Mouse (Mus musculus) lung, embryonic 14.5 days (tissue): ENCODE results near the gene Rhoa. TPM values are rescaled to one million over a fixed set of nuclear protein-coding genes. Genes with fewer than 3 reads are reported as not detected.
"Not testable (repeated sequence)": the region's sequence is repeated elsewhere in the genome, so short reads cannot be mapped to it uniquely, and the experiment has no call there.

Experiments used
- ATAC-seq: fragments of 200-750 bp; cut with Nextera tagmentation; 2 replicates; pipeline ENCODE4 v1.8.0; 2017; ENCODE audit warnings: mild to moderate bottlenecking, moderate TSS enrichment, moderate library complexity; ENCODE audit not compliant: insufficient read depth
- DNase-seq: peaks from one replicate; pipeline ENCODE4 v3.0.0-alpha.2; 2015
- H3K27ac ChIP-seq: fragments of 300-500 bp; sonication (generic); 2 replicates; pipeline ENCODE4 v1.5.1; 2014; ENCODE audit warnings: low read depth, mild to moderate bottlenecking, moderate library complexity
- H3K27me3 ChIP-seq: fragments of 300-500 bp; sonication (generic); 2 replicates; pipeline ENCODE4 v1.6.1; 2014; ENCODE audit warnings: low read length, control low read depth; ENCODE audit not compliant: insufficient read depth
- H3K36me3 ChIP-seq: fragments of 300-500 bp; sonication (generic); 2 replicates; pipeline ENCODE4 v1.6.1; 2014; ENCODE audit warnings: control low read depth; ENCODE audit not compliant: insufficient read depth
- H3K4me1 ChIP-seq: fragments of 300-500 bp; sonication (generic); 2 replicates; pipeline ENCODE4 v1.6.1; 2014; ENCODE audit warnings: antibody characterized with exemption, control low read depth; ENCODE audit not compliant: insufficient read depth
- H3K4me2 ChIP-seq: fragments of 300-500 bp; sonication (generic); 2 replicates; pipeline ENCODE4 v1.6.1; 2014; ENCODE audit warnings: mild to moderate bottlenecking
- H3K4me3 ChIP-seq: fragments of 300-500 bp; sonication (generic); 2 replicates; pipeline ENCODE4 v1.5.1; 2014; ENCODE audit warnings: low read depth, low read length
- H3K9ac ChIP-seq: fragments of 300-500 bp; sonication (generic); 2 replicates; pipeline ENCODE4 v1.6.1; 2014
- H3K9me3 ChIP-seq: fragments of 300-500 bp; sonication (generic); 2 replicates; pipeline ENCODE4 v1.6.1; 2016; ENCODE audit warnings: low read depth, low read length, control low read depth
- CTCF ChIP-seq: IDR thresholded peaks from 2 replicates; pipeline ENCODE4 v1.5.1; 2016; ENCODE audit warnings: antibody characterized with exemption, low read depth
- WGBS: fragments of 180-500 bp; shearing (Covaris S2); extraction: QIAGEN DNeasy Blood & Tissue Kit; methylation state at CpG from one replicate; pipeline ENCODE4 v1.1.7; 2014; 5-methylcytosine and 5-hydroxymethylcytosine counted together
- polyA plus RNA-seq: library from polyadenylated mRNA; unstranded; fragments of >200 nt; fragmentation: Nextera tagmentation; extraction: Ambion mirVana; gene quantifications from 2 replicates; pipeline ENCODE4 v1.2.1, GENCODE M21; 2014

Gene Rhoa
- polyA plus RNA-seq, 1 experiment from 2014 or later: 332 TPM

DNA sequence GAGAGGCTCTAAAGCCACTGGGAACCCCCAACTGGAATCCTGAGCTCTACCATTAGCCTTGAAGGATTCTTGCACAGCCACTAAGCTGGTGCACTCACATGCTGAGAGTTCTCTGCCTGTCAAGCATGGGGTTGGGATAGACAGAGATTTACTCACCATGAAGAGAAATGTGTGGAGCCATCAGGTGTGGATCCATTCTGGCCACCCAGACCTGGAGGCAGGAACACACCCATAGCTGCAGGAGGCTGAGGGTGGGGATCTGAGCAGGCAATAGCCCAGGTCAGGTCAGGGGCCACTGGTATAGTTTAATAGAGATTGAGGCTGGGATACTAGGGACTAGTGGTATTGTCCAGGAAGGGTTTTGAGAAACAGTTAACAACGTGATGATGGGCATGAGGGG lies 759 bp upstream of the Rhoa start:
- Histone ChIP-seq H3K4me2 (peak overlapping the region; percentile 85), H3K27ac (peak overlapping the region; percentile 72), H3K27me3 (no peaks in the 10 kb centered on the region), H3K9me3 (no peaks in the 10 kb centered on the region), H3K9ac (peak overlapping the region; percentile 75), H3K4me3 (peak overlapping the region; percentile 96), H3K36me3 (peaks cover 32% of the 10 kb centered on the region), H3K4me1 (peaks cover 6% of the 10 kb centered on the region)
- DNase-seq: no peak
- peak; percentile 0; the same call in 1 of the 2 replicates for ATAC-seq
- 0% methylated on average over 1 of the region's 1 CpGs for WGBS
- TF ChIP-seq CTCF: no peak

DNA sequence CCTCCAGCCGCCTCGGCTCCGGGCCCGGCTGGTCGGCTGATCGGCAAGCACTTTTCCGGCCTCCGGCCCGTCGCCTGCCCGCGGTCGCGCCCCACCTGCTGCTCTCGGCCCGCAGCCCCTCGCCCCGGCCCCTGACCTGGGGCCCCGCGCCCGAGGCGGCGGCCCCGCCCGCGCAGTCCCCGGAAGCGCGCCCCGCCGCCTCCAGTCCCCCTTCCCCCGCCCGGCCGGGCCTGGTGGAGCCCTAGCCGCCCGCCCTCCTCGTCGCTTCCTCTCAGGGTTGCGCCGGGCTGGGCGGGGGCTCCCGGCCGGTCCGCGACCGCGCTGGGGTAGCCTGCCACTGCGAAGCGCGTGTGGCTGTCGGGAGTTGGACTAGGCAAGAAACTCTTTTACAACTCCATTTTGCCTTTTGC lies 647 bp downstream of the Rhoa start:
- Histone ChIP-seq H3K4me3 (peak overlapping the region; percentile 96), H3K27ac (peak overlapping the region; percentile 100), H3K9ac (peak overlapping the region; percentile 98), H3K4me1 (peaks cover 6% of the 10 kb centered on the region), H3K9me3 (no peaks in the 10 kb centered on the region), H3K36me3 (peaks cover 19% of the 10 kb centered on the region), H3K4me2 (peak overlapping the region; percentile 94), H3K27me3 (no peaks in the 10 kb centered on the region)
- no peak for TF ChIP-seq CTCF
- DNase-seq (peak; percentile 89), ATAC-seq (peak; percentile 83)
- under 1% methylated on average over 51 of the region's 51 CpGs for WGBS

DNA sequence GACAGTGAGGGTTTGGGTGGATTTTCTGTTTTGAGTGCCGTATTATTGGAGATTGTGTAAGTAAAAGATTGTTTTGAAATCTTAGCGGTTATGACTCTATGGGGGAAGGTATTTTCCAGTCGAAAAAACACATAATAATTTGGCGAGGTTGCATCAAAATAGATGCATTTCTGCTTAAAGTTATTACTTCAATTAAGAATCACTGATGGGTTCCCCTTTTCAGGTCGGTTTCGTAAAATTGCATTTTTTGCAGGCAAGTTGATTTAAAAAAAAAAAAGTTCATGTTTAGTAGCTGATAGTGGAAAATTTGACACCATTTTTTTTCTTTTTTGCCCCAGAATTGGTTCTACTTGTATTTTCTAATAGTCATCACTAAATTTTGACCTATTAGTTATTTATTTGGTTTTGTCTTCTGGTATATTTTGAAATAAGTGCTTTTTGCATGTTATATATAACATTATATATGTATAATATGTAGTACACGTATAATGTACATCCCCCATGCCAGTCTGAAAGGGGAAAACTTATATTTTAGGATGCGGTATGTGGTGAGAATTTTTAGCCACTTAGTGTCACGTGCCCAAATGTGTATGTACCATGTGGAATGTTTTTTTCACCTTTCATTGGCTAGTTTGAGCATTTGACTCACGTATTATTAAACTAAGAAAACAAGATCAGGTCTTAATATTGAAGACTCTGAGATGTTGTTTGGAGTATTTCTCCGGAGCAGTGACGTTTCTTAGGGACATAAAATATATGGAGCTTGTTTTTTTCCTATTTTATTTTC lies 1.3 kb downstream of the Rhoa start:
- no peak for TF ChIP-seq CTCF
- H3K9me3 ChIP-seq: no peaks in the 10 kb centered on the region
- ATAC-seq: no peak
- peak; percentile 30 for DNase-seq
- H3K36me3 ChIP-seq: peaks cover 19% of the 10 kb centered on the region
- H3K4me1 ChIP-seq: peaks cover 6% of the 10 kb centered on the region
- peak overlapping the region; percentile 98 for H3K9ac ChIP-seq
- peak overlapping the region; percentile 96 for H3K4me3 ChIP-seq
- H3K27me3 ChIP-seq: no peaks in the 10 kb centered on the region
- H3K27ac ChIP-seq: peak overlapping the region; percentile 100
- H3K4me2 ChIP-seq: peak overlapping the region; percentile 94
- WGBS: 6% methylated on average over 12 of the region's 12 CpGs

DNA sequence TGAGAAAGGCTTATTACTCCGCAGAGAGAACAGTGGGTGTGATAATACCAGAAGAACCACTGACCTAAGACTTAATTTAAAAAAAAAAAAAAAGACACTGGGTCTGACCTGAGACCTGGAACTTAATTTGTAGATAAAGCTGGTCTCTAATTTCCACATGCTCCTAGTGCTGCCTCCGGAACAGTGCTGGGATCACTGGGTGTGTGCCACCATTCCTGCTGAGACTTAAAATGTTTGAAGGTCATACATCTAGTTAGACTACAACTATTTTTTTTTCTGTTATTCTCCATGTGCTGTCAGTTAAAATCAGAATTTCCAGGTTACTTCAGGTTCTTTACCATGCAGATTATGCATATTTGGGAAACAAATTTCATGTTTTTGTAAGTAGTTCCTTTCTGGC lies 2.2 kb downstream of the Rhoa start:
- ATAC-seq (no peak), DNase-seq (no peak)
- H3K27ac ChIP-seq: no peak overlapping the region
- 47% methylated on average over 2 of the region's 2 CpGs for WGBS
- peak overlapping the region; percentile 96 for H3K4me3 ChIP-seq
- H3K4me2 ChIP-seq: peak overlapping the region; percentile 94
- TF ChIP-seq CTCF: no peak
- H3K36me3 ChIP-seq: peaks cover 13% of the 10 kb centered on the region
- H3K9me3 ChIP-seq: no peaks in the 10 kb centered on the region
- H3K4me1 ChIP-seq: peaks cover 6% of the 10 kb centered on the region
- H3K27me3 ChIP-seq: no peaks in the 10 kb centered on the region
- H3K9ac ChIP-seq: peak overlapping the region; percentile 49

DNA sequence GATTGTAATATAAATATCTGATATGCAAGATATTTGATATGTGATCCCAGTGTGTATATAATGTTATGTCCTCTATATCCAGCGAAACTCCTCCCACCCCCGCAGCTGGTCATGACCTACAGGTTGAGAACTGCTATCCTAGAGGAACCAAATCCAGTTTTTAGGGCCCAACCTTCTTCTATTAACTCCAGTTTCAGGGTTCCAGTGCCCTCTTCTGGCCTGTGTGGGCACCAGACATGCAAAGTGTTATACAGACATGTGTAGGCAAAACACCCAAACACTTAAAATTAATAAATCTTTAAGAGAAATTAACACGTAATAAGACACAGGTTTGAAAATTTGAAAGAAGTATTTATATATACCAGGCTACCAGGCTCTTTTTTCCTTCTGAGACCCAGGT lies 11.6 kb downstream of the Rhoa start:
- no peaks in the 10 kb centered on the region for H3K9me3 ChIP-seq
- DNase-seq: no peak
- no peak for ATAC-seq
- no peak overlapping the region for H3K4me2 ChIP-seq
- H3K36me3 ChIP-seq: peaks cover 38% of the 10 kb centered on the region
- WGBS: 91% methylated on average over 3 of the region's 3 CpGs
- H3K4me1 ChIP-seq: no peaks in the 10 kb centered on the region
- no peaks in the 10 kb centered on the region for H3K27me3 ChIP-seq
- H3K27ac ChIP-seq: no peak overlapping the region
- peak; percentile 33 for TF ChIP-seq CTCF
- no peak overlapping the region for H3K4me3 ChIP-seq
- no peak overlapping the region for H3K9ac ChIP-seq

DNA sequence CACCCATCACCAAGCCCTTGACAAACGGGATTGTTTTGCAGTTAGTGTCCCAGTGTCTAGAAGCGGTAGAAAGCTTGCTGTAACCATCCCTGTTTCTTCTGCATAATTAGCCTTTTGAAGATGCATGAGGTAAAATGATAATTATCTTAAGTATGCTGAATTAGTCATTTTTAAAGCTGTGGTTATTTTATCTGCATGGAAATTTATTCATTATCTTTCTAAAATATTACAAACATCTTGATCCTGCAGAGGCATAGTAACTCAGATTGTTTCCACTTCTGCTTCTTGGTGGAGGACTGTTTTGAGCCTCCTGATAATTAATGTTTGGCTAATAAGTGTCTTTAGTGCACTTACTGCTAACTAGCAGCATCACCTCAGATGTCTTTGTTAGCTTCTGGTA lies 12.5 kb downstream of the Rhoa start:
- Histone ChIP-seq H3K36me3 (peaks cover 38% of the 10 kb centered on the region), H3K27ac (no peak overlapping the region), H3K4me3 (no peak overlapping the region), H3K4me1 (no peaks in the 10 kb centered on the region), H3K4me2 (no peak overlapping the region), H3K27me3 (no peaks in the 10 kb centered on the region), H3K9ac (no peak overlapping the region), H3K9me3 (no peaks in the 10 kb centered on the region)
- WGBS: 87% methylated on average over 2 of the region's 2 CpGs
- no peak for TF ChIP-seq CTCF
- ATAC-seq: no peak
- DNase-seq: no peak

DNA sequence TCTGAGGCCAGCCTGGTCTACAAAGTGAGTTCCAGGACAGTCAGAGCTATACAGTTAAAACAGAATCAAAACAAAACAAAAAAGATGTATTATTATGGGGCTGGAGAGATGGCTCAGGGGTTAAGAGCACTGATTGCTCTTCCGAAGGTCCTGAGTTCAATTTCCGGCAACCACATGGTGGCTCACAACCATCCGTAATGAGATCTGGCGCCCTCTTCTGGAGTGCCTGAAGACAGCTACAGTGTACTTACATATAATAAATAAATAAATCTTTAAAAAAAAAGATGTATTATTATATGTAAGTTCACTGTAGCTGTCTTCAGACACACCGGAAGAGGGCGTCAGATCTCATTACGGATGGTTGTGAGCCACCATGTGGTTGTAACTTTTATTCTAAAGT lies 16.1 kb downstream of the Rhoa start:
- H3K27ac ChIP-seq, DNase-seq, H3K27me3 ChIP-seq, H3K4me3 ChIP-seq, H3K4me1 ChIP-seq, H3K4me2 ChIP-seq, ATAC-seq, H3K9me3 ChIP-seq, H3K9ac ChIP-seq: not testable (repeated sequence)
- WGBS: 91% methylated on average over 7 of the region's 7 CpGs
- 0 out of 2 replicates have a peak, but pooled peaks have one; percentile 7 for TF ChIP-seq CTCF
- peaks cover 32% of the 10 kb centered on the region for H3K36me3 ChIP-seq
